Mouse (Mus musculus) stomach, postnatal 0 days (tissue): ENCODE data around the gene Ptcd2. TPM values are rescaled to one million over a fixed set of nuclear protein-coding genes. Genes with fewer than 3 reads are reported as not detected.

Experiments used
- ATAC-seq: fragments of 200-750 bp; cut with Nextera tagmentation; 2 replicates; pipeline ENCODE4 v1.8.0; 2017; ENCODE audit not compliant: low FRiP score, low TSS enrichment
- DNase-seq: peaks from one replicate; pipeline ENCODE4 v3.0.0-alpha.2; 2016; ENCODE audit warnings: low spot score
- H3K27ac ChIP-seq: fragments of 300-500 bp; sonication (generic); replicated peaks from 2 replicates; pipeline ENCODE4 v1.5.1; 2014; ENCODE audit warnings: mild to moderate bottlenecking, control low read depth
- H3K27me3 ChIP-seq: fragments of 300-500 bp; sonication (generic); 2 replicates; pipeline ENCODE4 v1.6.1; 2014; ENCODE audit warnings: low read length; ENCODE audit not compliant: control insufficient read depth, insufficient read depth
- H3K36me3 ChIP-seq: fragments of 300-500 bp; sonication (generic); 2 replicates; pipeline ENCODE4 v1.6.1; 2014; ENCODE audit warnings: low read length, mixed read lengths; ENCODE audit not compliant: control insufficient read depth, insufficient read depth
- H3K4me1 ChIP-seq: fragments of 300-500 bp; sonication (generic); replicated peaks from 2 replicates; pipeline ENCODE4 v1.6.1; 2014; ENCODE audit warnings: antibody characterized with exemption; ENCODE audit not compliant: control insufficient read depth, insufficient read depth
- H3K4me2 ChIP-seq: fragments of 300-500 bp; sonication (generic); replicated peaks from 2 replicates; pipeline ENCODE4 v1.6.1; 2014; ENCODE audit warnings: low read depth, mild to moderate bottlenecking, control low read depth, moderate library complexity
- H3K4me3 ChIP-seq: fragments of 300-500 bp; sonication (generic); 2 replicates; pipeline ENCODE4 v1.5.1; 2014; ENCODE audit warnings: low read depth, low read length, control low read depth
- H3K9ac ChIP-seq: fragments of 300-500 bp; sonication (generic); 2 replicates; pipeline ENCODE4 v1.6.1; 2014; ENCODE audit warnings: mild to moderate bottlenecking, low read length, control low read depth, mixed read lengths
- H3K9me3 ChIP-seq: fragments of 300-500 bp; sonication (generic); 2 replicates; pipeline ENCODE4 v1.6.1; 2016; ENCODE audit warnings: low read length; ENCODE audit not compliant: control insufficient read depth
- CTCF ChIP-seq: IDR thresholded peaks from 2 replicates; pipeline ENCODE4 v1.5.1; 2016; ENCODE audit warnings: antibody characterized with exemption, low read depth, mild to moderate bottlenecking, moderate library complexity
- EP300 ChIP-seq: optimal IDR thresholded peaks from 2 replicates; pipeline ENCODE3; 2016; ENCODE audit warnings: antibody characterized with exemption
- WGBS: fragments of 180-500 bp; shearing (Covaris S2); extraction: QIAGEN DNeasy Blood & Tissue Kit; methylation state at CpG from one replicate; pipeline ENCODE4 v1.1.7; 2014; 5-methylcytosine and 5-hydroxymethylcytosine counted together
- polyA plus RNA-seq: library from polyadenylated mRNA; unstranded; fragments of >200 nt; fragmentation: Nextera tagmentation; extraction: Ambion mirVana; gene quantifications from 2 replicates; pipeline ENCODE4 v1.2.1, GENCODE M21; 2015

The Ptcd2 gene
- polyA plus RNA-seq, 1 experiment from 2014 or later, result 30.1 TPM

GRCm38 (mm10) chr13:99282961-99283360 lies 61.5 kb downstream of the Ptcd2 start:
- 52% methylated on average over 6 of the region's 6 CpGs for WGBS
- no peak for TF ChIP-seq EP300
- no peak for TF ChIP-seq CTCF
- no peak overlapping the region for H3K4me2 ChIP-seq
- DNase-seq (no peak), ATAC-seq (no peak)
- H3K9ac ChIP-seq, result no peak overlapping the region
- H3K9me3 ChIP-seq, result no peaks in the 10 kb centered on the region
- H3K27ac ChIP-seq, result no peak overlapping the region
- no peaks in the 10 kb centered on the region for H3K27me3 ChIP-seq
- H3K36me3 ChIP-seq, result no peaks in the 10 kb centered on the region
- H3K4me3 ChIP-seq, result no peak overlapping the region
- H3K4me1 ChIP-seq, result no peaks in the 10 kb centered on the region

DNA sequence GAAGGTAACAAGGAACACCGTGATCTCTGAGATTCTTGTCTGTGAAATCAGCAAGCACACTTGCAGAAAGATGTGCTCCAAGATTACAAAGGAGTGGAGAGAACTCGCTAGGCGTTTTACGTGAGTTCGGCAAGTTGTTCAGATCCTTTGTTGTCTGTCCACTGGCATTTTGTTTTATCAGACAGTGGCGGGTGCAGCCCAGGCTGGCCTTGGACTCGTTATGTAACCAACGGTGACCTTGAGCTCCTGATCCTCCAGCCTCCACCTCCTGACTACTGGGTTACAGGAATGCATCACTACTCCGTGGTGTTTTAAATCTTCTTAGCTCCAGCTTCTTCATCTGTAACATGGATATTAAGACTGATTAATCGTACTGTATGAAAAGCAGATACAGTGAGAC lies 65.2 kb downstream of the Ptcd2 start:
- DNase-seq (no peak), ATAC-seq (no peak)
- TF ChIP-seq EP300, result no peak
- TF ChIP-seq CTCF, result no peak
- Histone ChIP-seq H3K9me3 (no peaks in the 10 kb centered on the region), H3K4me3 (no peak overlapping the region), H3K36me3 (no peaks in the 10 kb centered on the region), H3K4me2 (no peak overlapping the region), H3K27ac (no peak overlapping the region), H3K27me3 (no peaks in the 10 kb centered on the region), H3K4me1 (no peaks in the 10 kb centered on the region), H3K9ac (no peak overlapping the region)
- WGBS, result 66% methylated on average over 10 of the region's 10 CpGs

DNA sequence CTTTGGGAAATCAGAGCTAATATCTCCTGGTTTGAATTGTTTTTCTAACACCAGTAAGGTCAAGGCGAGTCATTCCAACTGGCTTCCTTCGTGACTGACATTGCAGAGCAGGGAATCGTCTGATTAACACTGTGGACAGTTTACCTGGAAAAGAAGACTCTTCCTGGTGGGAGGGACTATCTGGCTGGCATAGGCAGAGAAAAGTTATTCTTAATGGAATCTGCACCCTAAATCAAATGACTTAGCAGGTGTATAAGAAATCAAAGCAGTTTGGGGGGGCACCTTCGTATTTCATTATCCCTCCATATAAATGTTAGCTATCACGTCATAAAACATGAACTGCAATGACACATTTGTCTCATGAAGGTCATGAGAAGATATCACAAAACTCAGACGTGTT lies 66.0 kb downstream of the Ptcd2 start:
- TF ChIP-seq CTCF, result no peak
- TF ChIP-seq EP300, result no peak
- Histone ChIP-seq H3K9me3 (no peaks in the 10 kb centered on the region), H3K4me1 (no peaks in the 10 kb centered on the region), H3K36me3 (no peaks in the 10 kb centered on the region), H3K27ac (no peak overlapping the region), H3K9ac (no peak overlapping the region), H3K27me3 (no peaks in the 10 kb centered on the region), H3K4me3 (no peak overlapping the region), H3K4me2 (no peak overlapping the region)
- ATAC-seq, result no peak
- WGBS, result 74% methylated on average over 6 of the region's 6 CpGs
- DNase-seq, result no peak

GRCm38 (mm10) chr13:99277521-99277920 lies 67.0 kb downstream of the Ptcd2 start:
- WGBS, result 97% methylated on average over 3 of the region's 3 CpGs
- Histone ChIP-seq H3K4me3 (no peak overlapping the region), H3K9ac (no peak overlapping the region), H3K4me2 (no peak overlapping the region), H3K4me1 (no peaks in the 10 kb centered on the region), H3K36me3 (no peaks in the 10 kb centered on the region), H3K27me3 (no peaks in the 10 kb centered on the region), H3K27ac (no peak overlapping the region), H3K9me3 (no peaks in the 10 kb centered on the region)
- TF ChIP-seq CTCF (no peak), EP300 (no peak)
- ATAC-seq, result no peak
- DNase-seq, result no peak

GRCm38 (mm10) chr13:99272046-99272445 lies 72.5 kb downstream of the Ptcd2 start:
- Histone ChIP-seq H3K4me2 (no peak overlapping the region), H3K9me3 (no peaks in the 10 kb centered on the region), H3K27ac (no peak overlapping the region), H3K4me3 (no peak overlapping the region), H3K36me3 (no peaks in the 10 kb centered on the region), H3K4me1 (no peaks in the 10 kb centered on the region), H3K27me3 (no peaks in the 10 kb centered on the region), H3K9ac (no peak overlapping the region)
- 92% methylated on average over 3 of the region's 3 CpGs for WGBS
- ATAC-seq, result no peak
- no peak for DNase-seq
- no peak for TF ChIP-seq EP300
- TF ChIP-seq CTCF, result no peak

Other genes with a start within 250 kb of the Ptcd2 start
- 0.25 and 0.33 TPM in 2 replicates for gene Zfp366, start 159.9 kb downstream of the Ptcd2 start, polyA plus RNA-seq
- 29.9 and 30.8 TPM in 2 replicates for gene Mrps27, start 81 bp upstream of the Ptcd2 start, polyA plus RNA-seq
- 54.1 and 63.8 TPM in 2 replicates for gene Map1b, start 171.8 kb upstream of the Ptcd2 start, polyA plus RNA-seq